Mouse (Mus musculus) subcutaneous adipose tissue, adult 2 months (tissue): ENCODE measurements around the gene Uqcrc1. TPM values are rescaled to one million over a fixed set of nuclear protein-coding genes. Genes with fewer than 3 reads are reported as not detected.

Source experiments
- polyA plus RNA-seq: library from polyadenylated mRNA; depleted of rRNA; stranded (reverse); fragments of >200 nt; gene quantifications from 2 replicates; pipeline ENCODE4 v1.2.3, GENCODE M21; 2012; ENCODE audit warnings: low replicate concordance; rRNA removed

Uqcrc1 gene
- polyA plus RNA-seq: 604 and 794 TPM in 2 replicates

DNA sequence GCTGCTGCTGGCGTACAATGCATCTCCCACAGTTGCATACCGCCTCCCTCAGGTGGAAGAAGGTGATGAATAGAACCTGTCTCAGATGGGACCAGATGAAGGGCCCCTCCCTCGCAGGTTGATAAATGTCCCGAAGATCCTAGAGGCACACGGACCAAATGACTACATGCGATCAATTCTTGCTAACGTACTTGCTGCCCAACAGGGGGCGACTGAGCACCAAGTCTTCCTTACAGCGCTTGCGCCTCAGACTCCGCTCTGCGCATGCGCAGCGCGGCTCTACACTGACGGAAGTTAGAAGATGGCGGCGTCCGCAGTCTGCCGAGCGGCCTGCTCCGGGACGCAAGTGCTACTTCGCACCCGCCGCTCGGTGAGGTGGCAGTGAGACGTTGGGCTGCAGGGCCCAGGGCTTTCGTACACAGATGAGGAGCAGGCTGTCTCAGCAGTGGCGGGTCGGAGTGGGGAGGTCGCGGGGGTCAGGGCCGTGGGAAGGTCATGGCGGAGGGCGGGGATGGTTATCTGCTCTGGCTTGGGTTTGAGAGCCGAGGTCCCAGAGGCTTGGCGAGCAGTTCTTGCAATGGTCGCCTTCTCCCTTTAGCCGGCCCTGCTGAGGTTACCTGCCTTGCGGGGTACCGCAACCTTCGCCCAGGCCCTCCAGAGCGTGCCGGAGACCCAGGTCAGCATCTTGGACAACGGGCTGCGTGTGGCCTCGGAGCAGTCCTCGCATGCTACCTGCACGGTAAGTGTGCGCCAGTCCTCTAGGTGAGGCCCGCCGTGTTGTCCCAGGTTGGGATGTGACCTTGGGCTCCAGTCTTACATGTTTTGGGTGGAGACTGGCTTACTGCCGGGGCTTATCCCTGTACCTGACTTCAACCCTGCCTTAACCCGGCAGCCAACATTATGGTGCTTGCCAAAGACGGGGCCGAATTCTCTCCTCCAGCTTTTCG lies at the start of gene Uqcrc1:
Gene Uqcrc1, plus strand, starts transcription at position 216 of the 947 bp plus-strand sequence.

DNA sequence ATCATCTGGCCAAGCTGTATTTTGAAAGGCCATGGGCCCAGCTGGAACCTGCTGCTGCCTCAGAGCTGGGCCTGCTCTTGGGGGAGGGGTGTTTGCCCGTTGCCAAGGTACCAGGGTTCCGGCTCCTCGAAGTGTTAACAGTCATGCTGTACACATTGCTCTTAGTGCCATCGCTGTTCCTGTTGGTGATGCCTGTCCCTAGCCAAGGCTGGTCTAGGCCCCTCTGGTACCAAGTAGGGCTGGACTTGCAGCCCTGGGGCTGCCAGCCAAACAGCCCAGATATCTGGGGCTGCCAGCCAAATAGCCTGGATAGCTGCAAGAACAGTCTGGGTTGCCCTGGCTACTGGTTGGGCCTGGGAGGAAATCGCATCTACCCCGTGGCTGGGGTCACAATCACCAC lies 21.9 kb upstream of the Uqcrc1 start, which contains the start of gene Tmem89:
Gene Tmem89, plus strand, starts transcription at position 129 of the 400 bp plus-strand sequence.

DNA sequence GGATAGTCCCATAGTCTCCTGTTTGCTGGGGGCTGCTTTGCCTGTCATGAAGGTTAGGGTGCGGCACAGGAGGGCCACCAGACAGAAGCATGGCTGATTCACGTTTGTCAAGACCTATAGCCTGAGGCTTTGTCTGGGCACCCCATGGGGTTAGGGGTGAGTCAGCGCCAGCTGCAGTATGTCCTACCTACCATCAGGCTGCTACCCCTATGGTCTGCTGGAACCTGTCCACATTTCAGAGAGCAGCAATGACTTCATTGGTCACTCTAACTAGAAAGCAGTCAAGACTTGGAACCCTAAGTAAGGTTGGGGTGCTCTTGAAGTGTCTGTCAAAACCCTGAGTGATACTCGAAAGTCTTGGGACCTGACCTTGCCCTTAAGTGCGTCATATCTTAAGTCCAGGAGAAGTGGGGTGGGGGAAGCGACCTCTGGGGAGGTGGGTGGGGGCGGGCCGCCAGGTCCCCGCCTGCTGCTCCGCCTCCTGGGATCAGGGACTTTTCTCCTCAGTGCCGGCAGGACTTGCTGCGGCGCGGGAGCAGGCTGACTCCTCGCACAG lies 16.7 kb downstream of the Uqcrc1 start, which contains the start of gene Col7a1:
Gene Col7a1, plus strand, starts transcription at position 506 of the 556 bp plus-strand sequence.

DNA sequence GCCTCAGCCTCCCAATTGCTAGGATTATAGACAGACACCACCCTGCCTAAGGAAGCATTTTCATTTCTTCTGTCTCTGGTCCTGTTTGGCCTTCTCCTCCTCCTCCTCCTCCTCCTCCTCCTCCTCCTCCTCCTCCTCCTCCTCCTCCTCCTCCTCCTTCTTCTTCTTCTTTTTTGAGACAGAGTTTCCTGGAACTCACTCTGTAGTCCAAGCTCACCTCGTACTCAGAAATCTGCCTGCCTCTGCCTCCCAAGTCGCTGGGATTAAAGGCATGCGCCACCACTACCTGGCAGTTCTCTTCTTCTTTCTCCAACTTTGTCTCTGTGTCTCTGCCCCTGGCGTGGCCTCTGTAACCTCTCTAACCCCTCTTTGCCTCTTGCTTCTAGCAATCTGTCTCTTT lies 49.3 kb downstream of the Uqcrc1 start, which contains the start of gene Ucn2:
Gene Ucn2, plus strand, starts transcription at position 301 of the 400 bp plus-strand sequence.

DNA sequence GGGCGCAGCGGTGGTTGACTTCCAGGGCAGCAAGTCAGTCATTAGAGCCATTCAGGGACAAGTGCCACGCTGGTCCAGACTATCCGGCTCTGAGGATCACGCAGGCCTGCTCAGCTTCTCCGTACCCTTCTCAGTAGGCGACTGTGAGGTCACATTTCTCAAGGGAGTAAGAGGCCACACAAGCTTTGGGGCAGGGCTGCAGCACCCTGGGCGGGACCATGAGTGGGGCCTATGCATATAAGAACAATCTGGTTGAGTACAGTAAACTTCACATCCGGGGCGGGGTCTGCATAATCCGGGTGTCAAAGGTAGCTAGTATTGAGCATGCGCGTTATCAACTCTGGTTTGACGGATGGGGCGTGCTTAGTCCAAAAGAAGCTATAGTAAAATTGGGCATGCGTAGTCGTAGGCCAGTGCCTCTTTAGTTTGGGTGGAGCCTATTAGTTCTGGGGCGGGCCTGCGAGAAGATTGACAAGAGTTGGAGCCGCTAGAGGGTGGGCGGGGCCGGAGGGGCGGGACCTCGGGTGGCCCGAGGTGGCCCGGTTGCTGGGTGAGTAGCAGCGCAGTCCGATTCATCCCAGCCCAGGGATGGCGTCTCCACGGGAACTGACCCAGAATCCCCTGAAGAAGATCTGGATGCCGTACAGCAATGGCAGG lies 55.1 kb downstream of the Uqcrc1 start, which contains the start of gene Pfkfb4:
Gene Pfkfb4, plus strand, starts transcription at position 351 of the 657 bp plus-strand sequence.

Other genes with a start within 250 kb of the Uqcrc1 start
- 15.6 and 32.7 TPM in 2 replicates for gene Prkar2a, start 247.3 kb upstream of the Uqcrc1 start, polyA plus RNA-seq
- gene Ip6k2, start 152.8 kb upstream of the Uqcrc1 start, polyA plus RNA-seq: 53.3 and 84.8 TPM in 2 replicates
- gene Nckipsd, start 128.3 kb upstream of the Uqcrc1 start, polyA plus RNA-seq: 25.4 and 31.7 TPM in 2 replicates
- gene Celsr3, start 110.3 kb upstream of the Uqcrc1 start, polyA plus RNA-seq: 1.4 and 1.5 TPM in 2 replicates
- 26.4 and 31.9 TPM in 2 replicates for gene Slc26a6, start 83.3 kb upstream of the Uqcrc1 start, polyA plus RNA-seq
- 0.13 and 0.49 TPM in 2 replicates for gene Tmem89, start 22.0 kb upstream of the Uqcrc1 start, polyA plus RNA-seq
- 1.3 and 60.7 TPM in 2 replicates for gene Col7a1, start 17.0 kb downstream of the Uqcrc1 start, polyA plus RNA-seq
- 0.13 and 5.4 TPM in 2 replicates for gene Ucn2, start 49.4 kb downstream of the Uqcrc1 start, polyA plus RNA-seq
- 27.1 and 36.5 TPM in 2 replicates for gene Pfkfb4, start 55.1 kb downstream of the Uqcrc1 start, polyA plus RNA-seq
- 391 TPM in 2 replicates for gene Shisa5, start 101.9 kb downstream of the Uqcrc1 start, polyA plus RNA-seq
- 72.5 and 97.1 TPM in 2 replicates for gene Trex1, start 123.1 kb downstream of the Uqcrc1 start, polyA plus RNA-seq
- gene Atrip, start 137.5 kb downstream of the Uqcrc1 start, polyA plus RNA-seq: 21.4 and 33.6 TPM in 2 replicates
- gene Ccdc51, start 145.9 kb downstream of the Uqcrc1 start, polyA plus RNA-seq: 6.7 and 7.9 TPM in 2 replicates
- gene Tma7, start 146.0 kb downstream of the Uqcrc1 start, polyA plus RNA-seq: 30.9 and 35.7 TPM in 2 replicates
- gene Plxnb1, start 158.8 kb downstream of the Uqcrc1 start, polyA plus RNA-seq: 5.2 and 25.0 TPM in 2 replicates
- gene Fbxw21, start 225.4 kb downstream of the Uqcrc1 start, polyA plus RNA-seq: not detected in 2 replicates